Mouse (Mus musculus): Measurements from ENCODE around the gene Fmnl1.

Fmnl1 gene

GRCm38 (mm10) chr11:103192230-103192955 is 21.5 kb downstream of the Fmnl1 start:
- TF ChIP-seq GATA4 (IDR thresholded peaks at IDR 0.05; ENCODE audit: insufficient replicate concordance, low read length), result no peak

GRCm38 (mm10) chr11:103192956-103193824 is 22.3 kb downstream of the Fmnl1 start:
- no peak for TF ChIP-seq GATA4 (IDR thresholded peaks at IDR 0.05; ENCODE audit: insufficient replicate concordance, low read length)

GRCm38 (mm10) chr11:103193825-103194168 is 22.9 kb downstream of the Fmnl1 start:
- no peak for TF ChIP-seq GATA4 (IDR thresholded peaks at IDR 0.05; ENCODE audit: insufficient replicate concordance, low read length)

GRCm38 (mm10) chr11:103195236-103195635 is 24.3 kb downstream of the Fmnl1 start:
- no peak for TF ChIP-seq GATA4 (IDR thresholded peaks at IDR 0.05; ENCODE audit: insufficient replicate concordance, low read length)

- no peak for TF ChIP-seq GATA4 (IDR thresholded peaks at IDR 0.05; ENCODE audit: insufficient replicate concordance, low read length)
These were observed 24.7 kb downstream of the Fmnl1 start for GRCm38 (mm10) chr11:103195656-103196055.

- no peak for TF ChIP-seq GATA4 (IDR thresholded peaks at IDR 0.05; ENCODE audit: insufficient replicate concordance, low read length)
These were observed 26.4 kb downstream of the Fmnl1 start for GRCm38 (mm10) chr11:103197340-103197739.

- TF ChIP-seq GATA4 (IDR thresholded peaks at IDR 0.05; ENCODE audit: insufficient replicate concordance, low read length), result no peak
These were observed 27.4 kb downstream of the Fmnl1 start for GRCm38 (mm10) chr11:103198339-103198738.

GRCm38 (mm10) chr11:103198911-103199803 is 28.2 kb downstream of the Fmnl1 start:
- no peak for TF ChIP-seq GATA4 (IDR thresholded peaks at IDR 0.05; ENCODE audit: insufficient replicate concordance, low read length)

GRCm38 (mm10) chr11:103201664-103202063 is 30.8 kb downstream of the Fmnl1 start:
- TF ChIP-seq GATA4 (IDR thresholded peaks at IDR 0.05; ENCODE audit: insufficient replicate concordance, low read length), result no peak

- no peak for TF ChIP-seq GATA4 (IDR thresholded peaks at IDR 0.05; ENCODE audit: insufficient replicate concordance, low read length)
These were observed 31.5 kb downstream of the Fmnl1 start for GRCm38 (mm10) chr11:103202376-103202775.

- TF ChIP-seq GATA4 (IDR thresholded peaks at IDR 0.05; ENCODE audit: insufficient replicate concordance, low read length), result no peak
These were observed 35.3 kb downstream of the Fmnl1 start for GRCm38 (mm10) chr11:103206203-103206602.

- no peak for TF ChIP-seq GATA4 (IDR thresholded peaks at IDR 0.05; ENCODE audit: insufficient replicate concordance, low read length)
These were observed 37.6 kb downstream of the Fmnl1 start, which contains the start of gene 1700023F06Rik for GRCm38 (mm10) chr11:103208458-103208857. Gene 1700023F06Rik, minus strand, starts transcription at chr11:103208558.

- TF ChIP-seq GATA4 (IDR thresholded peaks at IDR 0.05; ENCODE audit: insufficient replicate concordance, low read length), result no peak
These were observed 39.4 kb downstream of the Fmnl1 start for GRCm38 (mm10) chr11:103210291-103210690.

GRCm38 (mm10) chr11:103213712-103214111 is 42.8 kb downstream of the Fmnl1 start:
- TF ChIP-seq GATA4 (IDR thresholded peaks at IDR 0.05; ENCODE audit: insufficient replicate concordance, low read length), result no peak

GRCm38 (mm10) chr11:103215355-103215754 is 44.4 kb downstream of the Fmnl1 start:
- TF ChIP-seq GATA4 (IDR thresholded peaks at IDR 0.05; ENCODE audit: insufficient replicate concordance, low read length), result no peak

Data from liver, adult (tissue).